Comparison of ENCODE assay signal across 21 mouse cellular contexts in the genomic region with DNA sequence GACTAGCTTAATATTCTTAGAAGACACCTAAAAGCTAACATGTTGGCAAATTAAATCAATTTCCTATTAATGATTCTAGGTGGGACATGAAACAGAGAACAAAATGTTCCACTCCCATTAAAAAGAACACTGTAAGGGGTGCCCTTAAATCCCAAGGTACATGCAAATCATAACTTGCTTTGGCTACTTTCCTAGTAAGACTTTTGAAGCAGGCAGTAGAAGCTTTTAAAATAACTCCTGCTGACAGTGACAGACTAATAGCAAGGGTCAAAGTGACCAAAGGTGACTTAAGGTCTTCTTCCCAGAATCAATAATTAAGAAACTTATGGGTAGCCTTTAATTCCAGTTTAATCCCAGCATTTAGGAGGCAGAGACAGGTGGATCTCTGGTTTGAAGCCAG.
DNase-seq lines count a peak whose midpoint lies in the region; ATAC-seq and TF ChIP-seq lines count a peak whose summit lies in the region.
"Had no signal": no experiment of that assay in that cellular context is flagged by ENCODE, and none has a peak within 500 bp of the region (broad histone marks: within the 10 kb centered on the region; RNA-seq: fewer than 3 reads in every experiment).

No protein-coding gene starts in this region.

- H3K4me2 ChIP-seq in midbrain, embryonic 13.5 days (replicated peaks): no peak overlapping the region
- H3K4me2 ChIP-seq: embryonic facial prominence, embryonic 13.5 days; forebrain, embryonic 13.5 days; heart, embryonic 13.5 days; hindbrain, embryonic 12.5 days; hindbrain, embryonic 15.5 days had no signal

- ATAC-seq in midbrain, embryonic 13.5 days: no peak

- DNase-seq in heart, adult 2 months: no peak
- DNase-seq in heart, postnatal 25 days (ENCODE audit: low spot score): no peak
- DNase-seq in kidney, postnatal 36 days: peak; percentile 27 to 73
- DNase-seq in kidney, postnatal 14 days: no peak
- no peak for DNase-seq in thymus, adult 2 months
- DNase-seq: adrenal gland, adult 2 months; B cell, adult 2 months; cerebellum, adult 11-12 months; cerebellum, adult 8-10 months; cerebellum, postnatal 36 days; embryo, embryonic 11 days had no signal

- H3K36me3 ChIP-seq in heart, adult 2 months (ENCODE audit: control insufficient read depth, insufficient read depth, low read length): peaks cover 21% of the 10 kb centered on the region
- H3K36me3 ChIP-seq in midbrain, embryonic 13.5 days: peaks cover under 1% of the 10 kb centered on the region; the same call in 1 of the 2 replicates
- H3K36me3 ChIP-seq in thymus, adult 2 months (ENCODE audit: control insufficient read depth, insufficient read depth, low read length): no peaks in the 10 kb centered on the region; the same call in 1 of the 2 replicates
- H3K36me3 ChIP-seq: embryonic facial prominence, embryonic 13.5 days; heart, embryonic 13.5 days; hindbrain, embryonic 12.5 days; hindbrain, embryonic 15.5 days had no signal

- H3K79me2 ChIP-seq in heart, adult 2 months (replicated peaks; ENCODE audit: control insufficient read depth, insufficient read depth, low read length): peaks cover 5% of the 10 kb centered on the region

- H3K4me3 ChIP-seq in heart, adult 2 months: no peak overlapping the region
- no peak overlapping the region for H3K4me3 ChIP-seq in brown adipose tissue, adult 24 weeks (ENCODE audit: insufficient read depth, low read depth, low read length)
- H3K4me3 ChIP-seq in midbrain, embryonic 13.5 days (replicated peaks): no peak overlapping the region
- no peak overlapping the region for H3K4me3 ChIP-seq in thymus, adult 2 months (ENCODE audit: control insufficient read depth, insufficient read depth, low read length)
- H3K4me3 ChIP-seq: embryonic facial prominence, embryonic 10.5 days; embryonic facial prominence, embryonic 13.5 days; erythroblast, embryonic 14.5 days; forebrain, embryonic 13.5 days; heart, embryonic 10.5 days; heart, embryonic 13.5 days; hindbrain, embryonic 12.5 days; hindbrain, embryonic 15.5 days had no signal

- no peak for TF ChIP-seq EP300 in heart, adult 2 months (IDR thresholded peaks at IDR 0.05; ENCODE audit: insufficient read depth, low read depth, low read length)

- TF ChIP-seq CTCF in heart, adult 2 months (IDR thresholded peaks at IDR 0.05): no peak
- TF ChIP-seq CTCF in thymus, adult 2 months (IDR thresholded peaks at IDR 0.05; ENCODE audit: borderline replicate concordance, control insufficient read depth, extremely low read depth, insufficient read depth, low read length, poor library complexity): no peak

- intact Hi-C loops in heart, adult 2 months (cut with DNase I): no loop called here
- intact Hi-C loops in heart, postnatal 25 days (cut with DNase I): loop anchor here (5.0 kb wide), 1 partner anchor 41 kb away; no protein-coding TSS in a partner anchor

- no peaks in the 10 kb centered on the region for H3K27me3 ChIP-seq in heart, adult 2 months (ENCODE audit: control insufficient read depth, insufficient read depth, low read length)
- no peaks in the 10 kb centered on the region for H3K27me3 ChIP-seq in midbrain, embryonic 13.5 days
- no peaks in the 10 kb centered on the region for H3K27me3 ChIP-seq in thymus, adult 2 months (ENCODE audit: control insufficient read depth, insufficient read depth, low read length)
- H3K27me3 ChIP-seq: embryonic facial prominence, embryonic 13.5 days; forebrain, embryonic 13.5 days; heart, embryonic 13.5 days; hindbrain, embryonic 12.5 days; hindbrain, embryonic 15.5 days had no signal

- no peak for TF ChIP-seq POLR2A in heart, adult 2 months (IDR thresholded peaks at IDR 0.05; ENCODE audit: insufficient read depth, low read depth, low read length)
- no peak for TF ChIP-seq POLR2A in thymus, adult 2 months (IDR thresholded peaks at IDR 0.05; ENCODE audit: control insufficient read depth, extremely low read depth, insufficient read depth, low read length, poor library complexity)

- H3K4me1 ChIP-seq in heart, adult 2 months (ENCODE audit: control insufficient read depth, insufficient read depth, low read length): peaks cover 7% of the 10 kb centered on the region
- H3K4me1 ChIP-seq in brown adipose tissue, adult 24 weeks (ENCODE audit: control insufficient read depth, insufficient read depth, insufficient read length, low read length): peaks cover 18% of the 10 kb centered on the region
- H3K4me1 ChIP-seq in midbrain, embryonic 13.5 days (replicated peaks): 0 out of 2 replicates have a peak, but pooled peaks cover 4% of the 10 kb centered on the region
- peaks cover 8% of the 10 kb centered on the region for H3K4me1 ChIP-seq in thymus, adult 2 months (replicated peaks; ENCODE audit: control insufficient read depth, insufficient read depth, low read length)
- H3K4me1 ChIP-seq: embryonic facial prominence, embryonic 10.5 days; heart, embryonic 10.5 days; hindbrain, embryonic 12.5 days; hindbrain, embryonic 15.5 days had no signal

- no peak overlapping the region for H3K9ac ChIP-seq in heart, adult 2 months (ENCODE audit: low read depth, low read length)
- no peak overlapping the region for H3K9ac ChIP-seq in midbrain, embryonic 13.5 days (replicated peaks)
- H3K9ac ChIP-seq: embryonic facial prominence, embryonic 13.5 days; forebrain, embryonic 13.5 days; heart, embryonic 13.5 days; hindbrain, embryonic 12.5 days; hindbrain, embryonic 15.5 days had no signal

- H3K27ac ChIP-seq in heart, adult 2 months: peak overlapping the region; percentile 52
- H3K27ac ChIP-seq in brown adipose tissue, adult 24 weeks (replicated peaks; ENCODE audit: low read depth, low read length): peak overlapping the region; percentile 100
- H3K27ac ChIP-seq in midbrain, embryonic 13.5 days: no peak overlapping the region
- H3K27ac ChIP-seq in thymus, adult 2 months (ENCODE audit: control insufficient read depth, insufficient read depth, low read length): no peak overlapping the region
- H3K27ac ChIP-seq: embryonic facial prominence, embryonic 10.5 days; embryonic facial prominence, embryonic 13.5 days; forebrain, embryonic 13.5 days; heart, embryonic 10.5 days; heart, embryonic 13.5 days; hindbrain, embryonic 12.5 days; hindbrain, embryonic 15.5 days had no signal

- no peaks in the 10 kb centered on the region for H3K9me3 ChIP-seq in midbrain, embryonic 13.5 days
- H3K9me3 ChIP-seq: embryonic facial prominence, embryonic 10.5 days; embryonic facial prominence, embryonic 13.5 days; forebrain, embryonic 13.5 days; heart, embryonic 10.5 days; heart, embryonic 13.5 days; hindbrain, embryonic 12.5 days; hindbrain, embryonic 15.5 days had no signal

Comparison
In these comparisons a context has a peak if more than half of its experiments do, and no peak if none do; other contexts are left out.
1. DNase-seq: peak in kidney, postnatal 36 days (2 of 2); none in heart, adult 2 months (0 of 2), heart, postnatal 25 days (single experiment), kidney, postnatal 14 days (single experiment) and thymus, adult 2 months (single experiment).
2. H3K27ac ChIP-seq: peak in heart, adult 2 months (single experiment) and brown adipose tissue, adult 24 weeks (single experiment); none in midbrain, embryonic 13.5 days (single experiment) and thymus, adult 2 months (single experiment).